Mouse (Mus musculus) G1E (cell line): ENCODE measurements at regions not wholly inside any gene's neighbourhood (a gene's known extent, or its start where the extent isn't known, plus 50 kb on each side); places are given as distances from the start of the nearest gene placed in this dataset.

ENCODE experiments used
- CTCF ChIP-seq: IDR thresholded peaks from 2 replicates; pipeline ENCODE4 v1.5.1; 2012; ENCODE audit warnings: low read depth, low read length, inconsistent platforms, mixed read lengths
- POLR2AphosphoS5 ChIP-seq: IDR thresholded peaks from 2 replicates; pipeline ENCODE4 v1.6.1; 2012; ENCODE audit warnings: low read depth, low read length, inconsistent platforms; ENCODE audit not compliant: insufficient replicate concordance
- TAL1 ChIP-seq: conservative IDR thresholded peaks from 2 replicates; pipeline ENCODE4 v1.6.1; 2012; ENCODE audit warnings: low read depth, low read length, inconsistent platforms, mixed read lengths

GRCm38 (mm10) chr12:93151530-93151929 lies 1302.6 kb upstream of the Sel1l start:
- no peak for TF ChIP-seq CTCF
- no peak for TF ChIP-seq POLR2AphosphoS5
- TF ChIP-seq TAL1 = no peak
